Mouse (Mus musculus) liver, embryonic 12.5 days (tissue): ENCODE data around the gene Tmem258. TPM values are rescaled to one million over a fixed set of nuclear protein-coding genes. Genes with fewer than 3 reads are reported as not detected.

ENCODE experiments used
- ATAC-seq: fragments of 200-750 bp; cut with Nextera tagmentation; 2 replicates; pipeline ENCODE4 v1.8.0; 2017; ENCODE audit warnings: moderate number of reproducible peaks, mild to moderate bottlenecking, moderate library complexity
- H3K27ac ChIP-seq: fragments of 300-500 bp; sonication (generic); 2 replicates; pipeline ENCODE4 v1.5.1; 2016; ENCODE audit warnings: mild to moderate bottlenecking
- H3K27me3 ChIP-seq: fragments of 300-500 bp; sonication (generic); replicated peaks from 2 replicates; pipeline ENCODE4 v1.6.1; 2016; ENCODE audit warnings: mild to moderate bottlenecking, moderate library complexity
- H3K36me3 ChIP-seq: fragments of 300-500 bp; sonication (generic); 2 replicates; pipeline ENCODE4 v1.6.1; 2016; ENCODE audit warnings: mild to moderate bottlenecking, moderate library complexity
- H3K4me1 ChIP-seq: fragments of 300-500 bp; sonication (generic); 2 replicates; pipeline ENCODE4 v1.6.1; 2016
- H3K4me2 ChIP-seq: fragments of 300-500 bp; sonication (generic); 2 replicates; pipeline ENCODE4 v1.6.1; 2016; ENCODE audit warnings: mild to moderate bottlenecking, moderate library complexity
- H3K4me3 ChIP-seq: fragments of 300-500 bp; sonication (generic); 2 replicates; pipeline ENCODE4 v1.5.1; 2016; ENCODE audit warnings: mild to moderate bottlenecking, moderate library complexity
- H3K9ac ChIP-seq: fragments of 300-500 bp; sonication (generic); 2 replicates; pipeline ENCODE4 v1.6.1; 2016; ENCODE audit warnings: mild to moderate bottlenecking, moderate library complexity
- H3K9me3 ChIP-seq: fragments of 300-500 bp; sonication (generic); replicated peaks from 2 replicates; pipeline ENCODE4 v1.6.1; 2016; ENCODE audit warnings: mild to moderate bottlenecking, moderate library complexity
- WGBS: fragments of 180-500 bp; shearing (Covaris S2); methylation state at CpG from one replicate; pipeline ENCODE4 v1.1.7; 2016; ENCODE audit not compliant: insufficient replicate concordance; 5-methylcytosine and 5-hydroxymethylcytosine counted together
- polyA plus RNA-seq: library from polyadenylated mRNA; unstranded; fragments of >200 nt; fragmentation: Nextera tagmentation; extraction: Ambion mirVana; gene quantifications from 2 replicates; pipeline ENCODE4 v1.2.1, GENCODE M21; 2016

Tmem258 gene
- polyA plus RNA-seq, 1 experiment from 2014 or later = 350 TPM

- H3K36me3 ChIP-seq = no peaks in the 10 kb centered on the region
- H3K4me2 ChIP-seq = peak overlapping the region; percentile 63
- H3K9ac ChIP-seq = peak overlapping the region; percentile 51; the same call in 1 of the 2 replicates
- no peaks in the 10 kb centered on the region for H3K27me3 ChIP-seq
- peaks cover 68% of the 10 kb centered on the region for H3K4me1 ChIP-seq
- peak; percentile 93 for ATAC-seq
- H3K9me3 ChIP-seq = no peaks in the 10 kb centered on the region
- WGBS = 30% methylated on average over 5 of the region's 5 CpGs
- H3K27ac ChIP-seq = peak overlapping the region; percentile 92
- peak overlapping the region; percentile 18 for H3K4me3 ChIP-seq
Measured at GRCm38 (mm10) chr19:10173116-10173718, 30.6 kb upstream of the Tmem258 start.

- H3K4me1 ChIP-seq = peaks cover 68% of the 10 kb centered on the region
- H3K27me3 ChIP-seq = no peaks in the 10 kb centered on the region
- H3K36me3 ChIP-seq = no peaks in the 10 kb centered on the region
- H3K9me3 ChIP-seq = no peaks in the 10 kb centered on the region
- ATAC-seq = 0 out of 2 replicates have a peak, but pooled peaks have one; percentile 25
- H3K4me3 ChIP-seq = no peak overlapping the region
- H3K27ac ChIP-seq = peak overlapping the region; percentile 92
- WGBS = 58% methylated on average over 7 of the region's 7 CpGs
- H3K4me2 ChIP-seq = peak overlapping the region; percentile 63
- H3K9ac ChIP-seq = no peak overlapping the region
Measured at GRCm38 (mm10) chr19:10173844-10174539, 29.8 kb upstream of the Tmem258 start.

- Histone ChIP-seq H3K27me3 (no peaks in the 10 kb centered on the region), H3K4me1 (peaks cover 59% of the 10 kb centered on the region), H3K36me3 (no peaks in the 10 kb centered on the region), H3K9me3 (no peaks in the 10 kb centered on the region), H3K9ac (no peak overlapping the region), H3K4me2 (no peak overlapping the region), H3K27ac (peak overlapping the region; percentile 11; the same call in 1 of the 2 replicates), H3K4me3 (no peak overlapping the region)
- WGBS = 64% methylated on average over 4 of the region's 4 CpGs
- ATAC-seq = no peak
Measured at GRCm38 (mm10) chr19:10174956-10175355, 28.9 kb upstream of the Tmem258 start.

GRCm38 (mm10) chr19:10176477-10176876 lies 27.3 kb upstream of the Tmem258 start:
- WGBS = 73% methylated on average over 1 of the region's 1 CpGs

GRCm38 (mm10) chr19:10176941-10177372 lies 26.9 kb upstream of the Tmem258 start:
- H3K27ac ChIP-seq = peak overlapping the region; percentile 21; the same call in 1 of the 2 replicates
- H3K27me3 ChIP-seq = no peaks in the 10 kb centered on the region
- H3K36me3 ChIP-seq = no peaks in the 10 kb centered on the region
- no peak overlapping the region for H3K4me2 ChIP-seq
- no peaks in the 10 kb centered on the region for H3K9me3 ChIP-seq
- 45% methylated on average over 7 of the region's 7 CpGs for WGBS
- H3K9ac ChIP-seq = no peak overlapping the region
- ATAC-seq = no peak
- no peak overlapping the region for H3K4me3 ChIP-seq
- peaks cover 50% of the 10 kb centered on the region for H3K4me1 ChIP-seq

More at GRCm38 (mm10) chr19:10176477-10176876, 27.3 kb upstream of the Tmem258 start:
- Histone ChIP-seq H3K27ac (no peak overlapping the region), H3K4me3 (no peak overlapping the region), H3K4me1 (peaks cover 50% of the 10 kb centered on the region), H3K4me2 (no peak overlapping the region), H3K36me3 (no peaks in the 10 kb centered on the region), H3K27me3 (no peaks in the 10 kb centered on the region), H3K9me3 (no peaks in the 10 kb centered on the region), H3K9ac (no peak overlapping the region)
- ATAC-seq = no peak

GRCm38 (mm10) chr19:10181225-10181624 lies 22.6 kb upstream of the Tmem258 start:
- Histone ChIP-seq H3K4me3 (no peak overlapping the region), H3K9ac (no peak overlapping the region), H3K4me2 (no peak overlapping the region), H3K4me1 (peaks cover 47% of the 10 kb centered on the region), H3K27me3 (no peaks in the 10 kb centered on the region), H3K36me3 (peaks cover 17% of the 10 kb centered on the region), H3K27ac (peak overlapping the region; percentile 20; the same call in 1 of the 2 replicates), H3K9me3 (no peaks in the 10 kb centered on the region)
- no peak for ATAC-seq
- WGBS = 84% methylated on average over 7 of the region's 7 CpGs

GRCm38 (mm10) chr19:10182142-10182541 lies 21.7 kb upstream of the Tmem258 start:
- H3K27me3 ChIP-seq = no peaks in the 10 kb centered on the region
- no peak for ATAC-seq
- peak overlapping the region; percentile 90 for H3K27ac ChIP-seq
- peaks cover 49% of the 10 kb centered on the region for H3K4me1 ChIP-seq
- peak overlapping the region; percentile 95 for H3K9ac ChIP-seq
- H3K4me3 ChIP-seq = peak overlapping the region; percentile 90
- peaks cover 26% of the 10 kb centered on the region for H3K36me3 ChIP-seq
- peak overlapping the region; percentile 77 for H3K4me2 ChIP-seq
- 29% methylated on average over 7 of the region's 7 CpGs for WGBS
- H3K9me3 ChIP-seq = no peaks in the 10 kb centered on the region

GRCm38 (mm10) chr19:10182670-10183298 lies 21.0 kb upstream of the Tmem258 start, which contains the start of gene Fads1:
Fads1 (plus strand) TSS chr19:10182888.
- H3K27ac ChIP-seq = peak within 1 kb of the TSS; percentile 90
- under 1% methylated on average over 70 of the region's 70 CpGs for WGBS

GRCm38 (mm10) chr19:10183299-10183983 lies 20.4 kb upstream of the Tmem258 start:
- peak; percentile 66 for ATAC-seq
- Histone ChIP-seq H3K9ac (peak overlapping the region; percentile 95), H3K27ac (peak overlapping the region; percentile 90), H3K27me3 (no peaks in the 10 kb centered on the region), H3K9me3 (no peaks in the 10 kb centered on the region), H3K36me3 (peaks cover 39% of the 10 kb centered on the region), H3K4me2 (peak overlapping the region; percentile 77), H3K4me1 (peaks cover 48% of the 10 kb centered on the region), H3K4me3 (peak overlapping the region; percentile 90)
- WGBS = 3% methylated on average over 35 of the region's 35 CpGs

More at GRCm38 (mm10) chr19:10182670-10183298, 21.0 kb upstream of the Tmem258 start, which contains the start of gene Fads1:
- Histone ChIP-seq H3K36me3 (peaks cover 33% of the 10 kb centered on the region), H3K4me2 (peak within 1 kb of the TSS; percentile 77), H3K4me1 (peaks cover 48% of the 10 kb centered on the region), H3K9ac (peak within 1 kb of the TSS; percentile 95), H3K4me3 (peak within 1 kb of the TSS; percentile 90), H3K27me3 (no peaks in the 10 kb centered on the region), H3K9me3 (no peaks in the 10 kb centered on the region)
- peak; percentile 93 for ATAC-seq

GRCm38 (mm10) chr19:10184096-10184495 lies 19.7 kb upstream of the Tmem258 start:
- H3K9me3 ChIP-seq = no peaks in the 10 kb centered on the region
- peak; percentile 7; the same call in 1 of the 2 replicates for ATAC-seq
- H3K27ac ChIP-seq = peak overlapping the region; percentile 90
- no peaks in the 10 kb centered on the region for H3K27me3 ChIP-seq
- H3K4me2 ChIP-seq = peak overlapping the region; percentile 77
- H3K4me1 ChIP-seq = peaks cover 48% of the 10 kb centered on the region
- H3K4me3 ChIP-seq = peak overlapping the region; percentile 90
- WGBS = 51% methylated on average over 12 of the region's 12 CpGs
- peak overlapping the region; percentile 95 for H3K9ac ChIP-seq
- peaks cover 46% of the 10 kb centered on the region for H3K36me3 ChIP-seq

- Histone ChIP-seq H3K4me2 (no peak overlapping the region), H3K36me3 (peaks cover 64% of the 10 kb centered on the region), H3K4me3 (no peak overlapping the region), H3K4me1 (peaks cover 59% of the 10 kb centered on the region), H3K9me3 (no peaks in the 10 kb centered on the region), H3K27me3 (no peaks in the 10 kb centered on the region), H3K27ac (no peak overlapping the region), H3K9ac (no peak overlapping the region)
- no peak for ATAC-seq
- WGBS = 90% methylated on average over 3 of the region's 3 CpGs
Measured at GRCm38 (mm10) chr19:10185876-10186275, 17.9 kb upstream of the Tmem258 start.
